Mouse (Mus musculus): ENCODE results near the gene Cacna1c.

The Cacna1c gene

GRCm38 (mm10) chr6:119047340-119047739 is 148.9 kb downstream of the Cacna1c start:
- DNase-seq, result no peak

DNA sequence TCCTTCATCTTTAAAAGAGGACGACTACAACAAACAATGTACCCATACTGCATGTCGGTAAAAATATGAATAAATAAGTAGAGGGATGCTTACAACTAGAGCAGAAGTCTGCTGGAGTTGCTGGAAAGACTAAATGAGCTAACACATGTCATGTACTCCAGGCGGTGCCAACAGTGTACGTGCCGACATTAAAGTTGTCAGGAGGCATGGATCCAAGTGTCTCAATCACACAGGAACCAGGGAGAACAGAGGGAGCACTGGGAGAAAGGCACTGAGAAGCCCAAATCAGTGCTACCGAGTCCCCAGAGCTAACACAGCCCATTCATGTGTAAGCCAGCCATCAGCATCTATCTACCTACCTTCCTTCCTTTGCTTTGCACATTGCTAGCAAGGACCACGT is 150.7 kb downstream of the Cacna1c start:
- no peak for DNase-seq

GRCm38 (mm10) chr6:119044148-119044547 is 152.1 kb downstream of the Cacna1c start:
- DNase-seq, result no peak

GRCm38 (mm10) chr6:119042803-119043202 is 153.4 kb downstream of the Cacna1c start:
- no peak for DNase-seq

- DNase-seq, result no peak
These were observed 155.3 kb downstream of the Cacna1c start for GRCm38 (mm10) chr6:119040961-119041360.

GRCm38 (mm10) chr6:119039815-119040214 is 156.4 kb downstream of the Cacna1c start:
- DNase-seq, result no peak

DNA sequence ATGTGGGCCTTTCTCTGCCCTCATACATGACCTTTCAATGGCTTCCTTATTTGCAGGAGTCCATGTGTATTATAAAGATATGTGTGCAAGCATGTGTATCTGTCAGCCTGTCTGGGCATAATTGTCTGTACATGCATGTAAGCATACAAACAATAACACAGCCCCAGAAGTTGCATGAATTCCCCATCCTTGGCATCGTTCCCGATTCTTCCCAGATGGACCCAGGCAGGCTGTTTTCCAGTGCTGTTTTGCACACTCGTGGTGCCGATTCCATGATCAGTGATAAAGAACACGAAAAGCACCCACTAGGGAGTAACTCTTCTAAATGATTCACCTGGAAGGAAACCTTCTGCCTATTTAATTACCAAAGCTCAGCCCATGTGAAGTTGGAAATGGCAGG is 156.9 kb downstream of the Cacna1c start:
- no peak for DNase-seq

DNA sequence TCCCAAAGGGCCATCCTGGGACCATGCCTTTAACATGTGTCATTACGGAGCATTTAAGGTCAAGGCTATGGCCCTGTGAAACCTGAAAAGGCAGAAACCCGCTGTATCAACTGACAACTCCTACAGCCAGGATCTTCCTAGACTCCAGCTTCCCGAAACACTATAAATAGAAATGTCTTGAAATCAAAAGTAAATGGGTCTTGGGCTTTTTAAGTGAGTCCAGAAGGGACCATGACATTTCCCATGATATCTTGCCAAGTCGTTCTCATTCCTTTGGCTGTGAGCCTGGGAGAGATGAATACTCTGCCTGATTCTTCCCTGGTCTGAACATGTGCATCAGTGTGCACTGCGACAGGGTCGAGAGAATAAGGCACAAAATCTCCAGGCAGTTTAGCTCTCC is 158.4 kb downstream of the Cacna1c start:
- DNase-seq, result no peak

DNA sequence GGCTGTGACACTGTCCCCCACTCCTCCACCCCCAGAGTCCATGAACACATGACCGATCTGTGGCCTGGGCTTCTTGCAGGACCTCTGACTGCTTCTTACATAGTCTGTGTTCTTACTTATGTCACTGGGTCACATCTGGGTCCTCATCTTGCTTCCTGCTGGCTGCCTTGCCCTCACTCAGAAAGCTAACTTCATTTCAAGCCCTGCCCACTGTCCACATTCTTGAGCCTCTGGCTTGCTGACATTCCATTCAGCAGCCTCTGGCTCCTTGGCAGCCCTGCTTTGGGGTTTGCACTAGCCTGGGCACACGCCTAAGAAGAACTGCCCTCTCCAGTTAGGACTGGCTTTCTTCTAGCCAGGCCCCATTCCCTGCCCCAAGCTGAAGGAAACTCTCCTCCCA is 159.2 kb downstream of the Cacna1c start:
- DNase-seq, result no peak

DNA sequence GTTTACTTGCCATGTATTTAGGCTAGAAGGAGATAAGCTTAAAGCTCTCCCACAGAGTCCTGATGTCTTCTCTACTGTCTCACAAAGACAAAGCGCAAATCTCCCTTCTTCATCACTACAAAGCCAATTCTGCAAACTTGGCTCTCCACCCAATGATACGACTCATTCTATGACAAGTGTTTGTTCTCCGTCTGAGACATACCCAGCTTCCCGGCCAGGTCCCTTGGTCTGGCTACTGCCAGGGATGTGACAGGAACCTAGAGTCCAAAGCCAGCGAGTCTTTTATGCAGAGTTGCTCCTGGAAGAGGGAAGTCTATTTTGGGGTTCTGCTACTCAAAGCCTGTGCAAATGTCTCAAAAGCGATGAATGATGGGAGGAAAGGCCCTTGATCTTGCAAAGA is 160.9 kb downstream of the Cacna1c start:
- DNase-seq, result no peak

DNA sequence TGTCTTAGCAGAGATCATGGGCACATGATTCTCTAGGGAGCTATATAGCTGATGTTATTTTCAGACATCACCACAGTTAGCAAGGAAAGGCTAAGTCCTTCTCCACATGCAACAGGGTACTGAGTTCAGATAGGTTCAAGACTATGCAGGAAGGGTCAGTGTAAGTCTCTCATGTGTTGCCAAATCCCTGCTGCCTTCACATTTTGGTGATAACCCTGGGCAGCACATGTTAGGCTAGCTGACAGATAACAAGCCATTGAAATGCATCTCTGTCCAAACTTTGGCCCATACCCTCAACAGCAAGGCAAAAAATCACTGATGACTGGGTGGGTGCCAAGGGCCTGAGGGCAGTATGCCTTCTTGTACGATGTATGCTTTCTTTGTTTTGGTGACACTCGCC is 161.3 kb downstream of the Cacna1c start:
- no peak for DNase-seq

DNA sequence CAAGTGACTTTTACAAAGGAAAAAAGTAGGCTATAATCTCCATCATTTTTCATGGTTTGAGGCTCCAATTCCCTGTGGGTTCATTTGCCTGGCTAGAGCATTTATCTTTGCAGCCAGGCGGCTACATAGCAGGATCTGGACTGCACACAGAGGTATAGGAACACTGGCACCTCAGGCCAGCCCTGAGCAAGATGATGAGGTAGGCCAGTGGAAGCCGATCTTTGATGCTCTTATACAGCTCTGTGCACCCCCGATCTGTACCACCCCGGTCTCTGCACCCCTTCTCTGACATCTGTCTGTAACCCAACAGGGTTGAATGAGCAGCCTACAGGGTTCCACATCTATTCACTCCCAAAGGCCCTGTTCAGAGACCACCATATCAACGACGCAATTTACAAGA is 168.3 kb downstream of the Cacna1c start:
- DNase-seq, result no peak

- DNase-seq, result peak in 1 of 2 experiments; percentile 5
These were observed 173.4 kb downstream of the Cacna1c start for GRCm38 (mm10) chr6:119022850-119023249.

DNA sequence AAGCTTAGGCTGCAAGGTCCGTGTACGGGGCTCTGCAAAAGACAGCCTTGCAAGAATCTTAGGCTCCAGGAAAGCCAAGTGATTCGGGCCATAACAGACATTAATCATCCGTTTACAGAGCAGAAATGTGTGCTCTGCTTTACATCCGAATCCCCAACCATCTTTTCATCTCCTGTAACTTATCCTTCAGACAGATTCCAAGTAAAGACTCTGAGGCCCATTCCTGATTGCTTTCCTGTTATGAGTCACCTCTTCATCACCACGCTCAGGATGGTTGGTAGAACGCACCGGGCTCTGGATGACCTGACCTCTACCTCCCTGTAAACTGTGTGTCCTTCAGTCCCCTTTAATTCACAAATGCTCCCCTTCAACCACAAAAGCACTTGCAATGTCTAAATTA is 175.0 kb downstream of the Cacna1c start:
- no peak for DNase-seq

- no peak for DNase-seq
These were observed 177.3 kb downstream of the Cacna1c start for GRCm38 (mm10) chr6:119018956-119019355.

GRCm38 (mm10) chr6:119018256-119018655 is 178.0 kb downstream of the Cacna1c start:
- DNase-seq, result no peak

DNA sequence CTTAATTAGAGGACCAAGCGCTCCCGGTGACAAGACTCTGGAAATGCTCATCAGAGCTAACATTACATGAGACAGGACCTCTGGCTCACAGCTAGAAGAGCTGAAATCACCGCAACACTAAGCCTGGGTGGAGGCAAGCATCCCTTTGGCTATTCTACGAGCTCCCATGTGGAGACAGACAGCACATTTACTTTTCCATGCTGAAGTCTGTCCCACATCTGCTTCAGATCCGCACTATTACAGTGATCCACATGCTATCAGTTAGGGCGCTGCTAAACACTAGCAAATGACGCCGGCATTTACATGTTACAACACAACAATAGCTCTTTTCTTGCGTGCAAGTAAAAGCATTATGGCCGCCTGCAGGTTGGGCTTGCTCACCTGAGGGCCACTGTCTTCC is 178.7 kb downstream of the Cacna1c start:
- DNase-seq, result no peak

DNA sequence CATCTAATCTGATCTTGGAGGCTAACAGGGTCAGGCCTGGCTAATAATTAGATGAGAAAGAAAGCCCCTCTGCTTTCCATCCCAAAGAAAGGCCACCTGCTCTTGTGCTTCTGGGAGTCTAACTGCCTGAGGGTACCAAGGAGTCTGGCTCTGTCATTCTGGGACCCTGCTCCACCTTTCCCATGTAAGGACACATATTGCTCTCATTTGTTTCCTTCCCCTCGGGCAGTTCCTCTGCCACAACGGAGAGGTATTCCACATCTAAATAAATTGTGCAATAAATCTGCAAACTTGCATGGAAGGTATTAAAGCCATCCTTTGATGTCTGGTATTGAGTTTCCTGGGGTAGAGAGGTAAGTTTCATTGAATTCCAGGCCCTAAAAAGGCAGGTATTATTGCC is 180.9 kb downstream of the Cacna1c start:
- DNase-seq, result no peak

- no peak for DNase-seq
These were observed 182.8 kb downstream of the Cacna1c start for GRCm38 (mm10) chr6:119013168-119014098.

DNA sequence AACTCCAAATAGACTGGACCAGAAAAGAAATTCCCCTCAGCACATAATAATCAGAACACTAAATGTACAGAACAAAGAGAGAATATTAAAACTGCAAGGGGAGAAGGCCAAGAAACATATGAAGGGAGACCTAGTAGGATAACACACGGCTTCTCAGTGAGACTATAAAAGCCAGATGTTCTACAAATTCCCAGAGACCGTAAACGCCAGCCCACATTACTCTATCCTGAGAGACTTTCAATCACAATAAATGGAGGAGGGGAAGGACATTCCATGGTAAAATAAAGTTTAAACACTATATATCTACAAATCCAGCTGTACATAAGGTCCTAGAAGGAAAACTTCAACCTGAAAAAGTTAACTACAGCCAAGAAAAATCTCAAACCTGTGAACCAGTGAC is 185.3 kb downstream of the Cacna1c start:
- no peak for DNase-seq

DNA sequence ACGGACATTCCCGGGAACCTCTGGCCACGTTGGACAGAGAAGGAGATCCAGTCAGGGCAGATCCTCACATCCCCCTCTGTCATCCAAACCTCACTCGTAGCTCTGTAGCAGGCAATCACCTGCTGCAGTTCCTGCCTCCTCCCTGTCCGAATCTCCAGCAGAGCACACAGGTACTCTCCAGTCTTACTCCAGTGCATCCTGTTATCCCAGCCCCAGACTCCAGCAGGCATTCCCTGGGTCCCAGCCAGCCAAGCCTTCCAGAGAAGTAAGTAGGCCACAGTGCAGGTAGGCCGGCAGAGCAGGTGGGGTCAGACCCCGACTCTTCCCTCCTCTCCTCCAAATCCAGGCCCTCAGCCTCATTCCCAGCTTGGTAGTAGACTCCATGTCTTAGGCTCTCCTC is 186.7 kb downstream of the Cacna1c start:
- DNase-seq, result no peak

GRCm38 (mm10) chr6:119008638-119009166 is 187.5 kb downstream of the Cacna1c start:
- DNase-seq, result no peak

DNA sequence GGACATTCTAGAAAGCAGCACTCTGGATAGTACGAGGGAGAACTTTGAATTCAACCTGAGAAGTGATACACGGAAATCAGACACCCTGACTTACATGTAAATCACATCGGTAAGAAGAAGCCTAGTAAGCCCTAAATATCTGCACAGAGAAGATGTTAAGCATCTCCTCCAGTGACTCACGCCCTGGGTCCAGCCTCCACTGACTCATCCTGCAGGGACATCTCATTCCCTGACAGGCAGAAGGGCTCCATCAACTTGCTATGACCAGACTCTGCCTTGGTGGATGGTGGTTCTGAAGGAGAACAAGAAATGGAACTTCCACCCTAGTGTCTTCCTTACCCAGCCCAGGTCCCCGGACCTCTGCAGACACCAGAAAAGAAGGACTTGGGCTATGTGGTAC is 191.6 kb downstream of the Cacna1c start:
- no peak for DNase-seq

DNA sequence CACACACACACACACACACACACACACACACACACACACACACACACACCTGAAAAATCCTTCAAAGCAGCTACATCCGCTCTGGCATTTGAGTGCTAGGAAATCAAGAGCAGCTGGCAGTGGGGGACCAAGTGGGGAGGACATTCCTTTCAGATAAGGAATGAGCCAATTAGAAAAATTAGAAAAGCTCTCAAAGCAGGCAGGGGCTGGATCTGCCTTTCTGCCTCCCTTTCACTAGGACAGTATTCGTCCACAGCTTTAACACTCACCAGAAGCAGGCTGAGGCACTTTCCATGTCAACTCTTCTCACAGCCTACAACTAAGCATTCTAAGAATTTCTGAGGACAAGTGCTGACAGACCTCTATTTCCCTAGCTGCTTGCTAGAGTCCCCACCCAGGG is 194.8 kb downstream of the Cacna1c start:
- DNase-seq, result no peak

DNA sequence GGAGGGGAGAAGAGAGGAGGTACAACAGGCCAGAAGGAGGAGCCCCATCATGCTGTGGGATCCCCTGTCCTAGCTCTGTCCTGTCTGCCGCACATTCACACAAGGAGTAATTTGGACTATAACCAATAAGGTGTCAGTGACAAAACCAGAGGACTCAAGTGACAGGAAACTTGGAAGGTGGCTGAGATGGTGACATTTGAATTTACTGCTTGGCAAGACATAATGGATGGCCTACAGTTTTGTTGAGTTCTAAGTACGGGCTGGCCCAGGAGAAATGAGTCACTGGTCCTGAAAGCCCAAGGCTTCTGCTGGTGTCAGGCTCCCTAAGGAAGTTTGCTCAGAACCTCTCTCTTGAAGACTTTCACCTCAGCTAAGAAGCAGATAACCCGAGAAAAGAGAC is 196.0 kb downstream of the Cacna1c start:
- DNase-seq, result no peak
